Mouse (Mus musculus): Measurements from ENCODE around the gene Tjp2. TPM values are rescaled to one million over a fixed set of nuclear protein-coding genes. Genes with fewer than 3 reads are reported as not detected.

Tjp2 gene
- polyA plus RNA-seq, 1 experiment = 2.4 TPM

GRCm38 (mm10) chr19:24159751-24160150, 65.1 kb downstream of the Tjp2 start:
- Histone ChIP-seq H3K27ac (ENCODE audit: insufficient read depth, low read length) (no peak overlapping the region), H3K4me3 (ENCODE audit: extremely low read depth, insufficient read depth, insufficient read length) (no peak overlapping the region), H3K4me1 (ENCODE audit: control insufficient read depth, insufficient read depth, insufficient read length) (no peaks in the 10 kb centered on the region), H3K27me3 (ENCODE audit: control insufficient read depth, insufficient read depth, low read length) (no peaks in the 10 kb centered on the region), H3K36me3 (ENCODE audit: control insufficient read depth, insufficient read depth, low read length) (no peaks in the 10 kb centered on the region)
- WGBS = 86% methylated on average over 9 of the region's 9 CpGs
- no peak for TF ChIP-seq CTCF (IDR thresholded peaks at IDR 0.05; ENCODE audit: extremely low read depth, insufficient read depth, insufficient read length, insufficient replicate concordance)
- TF ChIP-seq POLR2A (IDR thresholded peaks at IDR 0.05; ENCODE audit: low read depth, low read length) = no peak
- no peak for DNase-seq (ENCODE audit: low read depth in 1 of 2, low spot score in 2 of 2)

DNA sequence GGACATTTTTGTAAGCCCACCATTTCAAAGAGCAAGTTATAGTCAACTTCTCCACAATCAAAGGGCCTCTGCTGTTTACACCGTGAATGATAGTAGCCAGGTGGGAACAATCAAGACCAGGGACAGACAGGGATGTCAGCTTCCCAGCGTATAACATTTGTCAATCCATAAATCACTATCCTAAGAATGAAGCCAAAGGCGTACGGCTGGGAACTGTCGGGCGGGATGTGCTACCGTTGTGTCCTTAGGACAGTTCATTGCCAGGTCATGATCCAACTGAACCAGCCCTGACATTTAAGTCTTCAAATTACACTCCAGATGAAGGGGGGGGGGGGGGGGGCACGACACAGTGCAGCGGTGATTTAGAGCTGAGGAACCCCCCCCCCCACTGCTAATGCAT, 65.5 kb downstream of the Tjp2 start:
- WGBS = 88% methylated on average over 9 of the region's 9 CpGs

GRCm38 (mm10) chr19:24156067-24156455, 68.8 kb downstream of the Tjp2 start:
- DNase-seq (ENCODE audit: low read depth in 1 of 2, low spot score in 2 of 2) = no peak
- Histone ChIP-seq H3K27me3 (ENCODE audit: control insufficient read depth, insufficient read depth, low read length) (no peaks in the 10 kb centered on the region), H3K36me3 (ENCODE audit: control insufficient read depth, insufficient read depth, low read length) (no peaks in the 10 kb centered on the region), H3K27ac (ENCODE audit: insufficient read depth, low read length) (no peak overlapping the region), H3K4me1 (ENCODE audit: control insufficient read depth, insufficient read depth, insufficient read length) (no peaks in the 10 kb centered on the region), H3K4me3 (ENCODE audit: extremely low read depth, insufficient read depth, insufficient read length) (no peak overlapping the region)
- TF ChIP-seq CTCF (IDR thresholded peaks at IDR 0.05; ENCODE audit: extremely low read depth, insufficient read depth, insufficient read length, insufficient replicate concordance) (no peak), POLR2A (IDR thresholded peaks at IDR 0.05; ENCODE audit: low read depth, low read length) (no peak)
- 62% methylated on average over 6 of the region's 6 CpGs for WGBS

More for the DNA sequence above, 65.5 kb downstream of the Tjp2 start:
- H3K4me3 ChIP-seq (ENCODE audit: extremely low read depth, insufficient read depth, insufficient read length) = no peak overlapping the region
- no peaks in the 10 kb centered on the region for H3K36me3 ChIP-seq (ENCODE audit: control insufficient read depth, insufficient read depth, low read length)
- no peak for TF ChIP-seq CTCF (IDR thresholded peaks at IDR 0.05; ENCODE audit: extremely low read depth, insufficient read depth, insufficient read length, insufficient replicate concordance)
- no peak for TF ChIP-seq POLR2A (IDR thresholded peaks at IDR 0.05; ENCODE audit: low read depth, low read length)
- no peak for DNase-seq (ENCODE audit: low read depth in 1 of 2, low spot score in 2 of 2)
- H3K4me1 ChIP-seq (ENCODE audit: control insufficient read depth, insufficient read depth, insufficient read length) = no peaks in the 10 kb centered on the region
- H3K27me3 ChIP-seq (ENCODE audit: control insufficient read depth, insufficient read depth, low read length) = no peaks in the 10 kb centered on the region
- H3K27ac ChIP-seq (ENCODE audit: insufficient read depth, low read length) = no peak overlapping the region

GRCm38 (mm10) chr19:24155395-24156066, 69.3 kb downstream of the Tjp2 start:
- H3K36me3 ChIP-seq (ENCODE audit: control insufficient read depth, insufficient read depth, low read length) = no peaks in the 10 kb centered on the region
- no peaks in the 10 kb centered on the region for H3K4me1 ChIP-seq (ENCODE audit: control insufficient read depth, insufficient read depth, insufficient read length)
- WGBS = 84% methylated on average over 8 of the region's 8 CpGs
- DNase-seq (ENCODE audit: low read depth in 1 of 2, low spot score in 2 of 2) = no peak
- TF ChIP-seq POLR2A (IDR thresholded peaks at IDR 0.05; ENCODE audit: low read depth, low read length) (no peak), CTCF (IDR thresholded peaks at IDR 0.05; ENCODE audit: extremely low read depth, insufficient read depth, insufficient read length, insufficient replicate concordance) (no peak)
- H3K27me3 ChIP-seq (ENCODE audit: control insufficient read depth, insufficient read depth, low read length) = no peaks in the 10 kb centered on the region
- no peak overlapping the region for H3K4me3 ChIP-seq (ENCODE audit: extremely low read depth, insufficient read depth, insufficient read length)
- H3K27ac ChIP-seq (ENCODE audit: insufficient read depth, low read length) = no peak overlapping the region

GRCm38 (mm10) chr19:24153266-24154023, 71.4 kb downstream of the Tjp2 start:
- Histone ChIP-seq H3K36me3 (ENCODE audit: control insufficient read depth, insufficient read depth, low read length) (no peaks in the 10 kb centered on the region), H3K4me3 (ENCODE audit: extremely low read depth, insufficient read depth, insufficient read length) (no peak overlapping the region), H3K27ac (ENCODE audit: insufficient read depth, low read length) (no peak overlapping the region), H3K27me3 (ENCODE audit: control insufficient read depth, insufficient read depth, low read length) (no peaks in the 10 kb centered on the region), H3K4me1 (ENCODE audit: control insufficient read depth, insufficient read depth, insufficient read length) (no peaks in the 10 kb centered on the region)
- 48% methylated on average over 9 of the region's 9 CpGs for WGBS
- no peak for TF ChIP-seq POLR2A (IDR thresholded peaks at IDR 0.05; ENCODE audit: low read depth, low read length)
- TF ChIP-seq CTCF (IDR thresholded peaks at IDR 0.05; ENCODE audit: extremely low read depth, insufficient read depth, insufficient read length, insufficient replicate concordance) = peak; percentile 14; the same call in 1 of the 2 replicates
- peak in 1 of 2 experiments; percentile 22 for DNase-seq (ENCODE audit: low read depth in 1 of 2, low spot score in 2 of 2)

DNA sequence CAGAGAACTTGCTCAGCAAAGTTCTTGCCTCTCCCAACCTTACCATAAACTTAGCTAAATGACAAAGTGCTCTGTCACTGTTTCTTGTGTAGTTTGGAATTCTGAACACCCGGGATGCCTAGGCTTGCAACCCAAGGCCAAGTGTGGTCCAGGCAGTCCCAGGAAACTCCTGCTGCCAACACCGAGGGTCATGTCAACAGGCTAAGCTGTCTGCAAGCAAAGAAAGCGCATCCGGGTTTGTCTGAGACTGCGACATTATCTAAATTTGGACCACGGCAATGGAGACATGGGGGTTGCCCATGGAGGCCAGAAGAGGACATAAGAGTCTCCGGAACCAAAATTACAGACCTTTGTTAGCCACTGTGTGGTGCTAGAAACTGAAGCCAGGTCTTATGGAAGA, 80.8 kb downstream of the Tjp2 start:
- no peaks in the 10 kb centered on the region for H3K36me3 ChIP-seq (ENCODE audit: control insufficient read depth, insufficient read depth, low read length)
- no peak for DNase-seq (ENCODE audit: low read depth in 1 of 2, low spot score in 2 of 2)
- WGBS = 93% methylated on average over 7 of the region's 7 CpGs
- no peak overlapping the region for H3K27ac ChIP-seq (ENCODE audit: insufficient read depth, low read length)
- no peaks in the 10 kb centered on the region for H3K27me3 ChIP-seq (ENCODE audit: control insufficient read depth, insufficient read depth, low read length)
- no peak for TF ChIP-seq POLR2A (IDR thresholded peaks at IDR 0.05; ENCODE audit: low read depth, low read length)
- no peak for TF ChIP-seq CTCF (IDR thresholded peaks at IDR 0.05; ENCODE audit: extremely low read depth, insufficient read depth, insufficient read length, insufficient replicate concordance)
- H3K4me3 ChIP-seq (ENCODE audit: extremely low read depth, insufficient read depth, insufficient read length) = no peak overlapping the region
- H3K4me1 ChIP-seq (ENCODE audit: control insufficient read depth, insufficient read depth, insufficient read length) = no peaks in the 10 kb centered on the region

DNA sequence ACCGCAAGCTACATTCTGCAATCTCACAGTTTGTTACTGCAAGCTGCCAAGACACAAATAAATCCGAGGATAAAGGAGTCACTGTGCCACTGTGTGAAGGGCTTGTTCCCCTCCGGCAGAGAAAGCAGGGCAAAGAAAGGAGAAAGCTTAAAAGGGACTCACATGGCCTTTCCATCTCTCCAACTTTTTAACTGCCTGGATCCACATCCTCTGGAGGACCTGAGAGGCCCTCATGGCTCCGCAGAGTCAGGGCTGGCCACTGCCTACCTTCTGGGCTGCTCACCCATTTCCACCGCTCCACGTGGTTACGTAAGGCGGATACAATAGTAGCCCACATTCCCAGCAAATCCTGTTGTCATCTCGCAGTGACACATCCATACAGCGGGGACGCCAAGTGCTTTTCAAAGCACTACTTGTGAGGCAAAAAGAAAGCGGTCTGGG, 82.2 kb downstream of the Tjp2 start:
- Histone ChIP-seq H3K27me3 (ENCODE audit: control insufficient read depth, insufficient read depth, low read length) (no peaks in the 10 kb centered on the region), H3K36me3 (ENCODE audit: control insufficient read depth, insufficient read depth, low read length) (no peaks in the 10 kb centered on the region), H3K27ac (ENCODE audit: insufficient read depth, low read length) (no peak overlapping the region), H3K4me3 (ENCODE audit: extremely low read depth, insufficient read depth, insufficient read length) (no peak overlapping the region), H3K4me1 (ENCODE audit: control insufficient read depth, insufficient read depth, insufficient read length) (no peaks in the 10 kb centered on the region)
- WGBS = 93% methylated on average over 12 of the region's 12 CpGs
- TF ChIP-seq POLR2A (IDR thresholded peaks at IDR 0.05; ENCODE audit: low read depth, low read length) (no peak), CTCF (IDR thresholded peaks at IDR 0.05; ENCODE audit: extremely low read depth, insufficient read depth, insufficient read length, insufficient replicate concordance) (no peak)
- no peak for DNase-seq (ENCODE audit: low read depth in 1 of 2, low spot score in 2 of 2)

All from spleen, adult 2 months (tissue).